Mouse (Mus musculus): Measurements from ENCODE around the gene Gm10961.

GRCm38 (mm10) chr3:107629411-107629810, 1.7 kb upstream of the Gm10961 start:
- TF ChIP-seq CTCF (IDR thresholded peaks at IDR 0.05; ENCODE audit: extremely low read depth, insufficient read length, insufficient replicate concordance, low read depth, low read length) (no peak), POLR2A (IDR thresholded peaks at IDR 0.05; ENCODE audit: low read depth, low read length) (no peak)
